Mouse (Mus musculus): ENCODE measurements around the gene Nol4l. TPM values are rescaled to one million over a fixed set of nuclear protein-coding genes. Genes with fewer than 3 reads are reported as not detected.

Gene Nol4l
- total RNA-seq, 4 experiments from 2014 or later, result 0.29 to 0.94 (median 0.41) TPM

- DNase-seq (ENCODE audit: low spot score in 2 of 2), result no peak
Measured at GRCm38 (mm10) chr2:153483118-153483983, 46.4 kb downstream of the Nol4l start.

GRCm38 (mm10) chr2:153481861-153482120 is 48.0 kb downstream of the Nol4l start:
- no peak for DNase-seq (ENCODE audit: low spot score in 2 of 2)

- DNase-seq (ENCODE audit: low spot score in 2 of 2), result no peak
Measured at GRCm38 (mm10) chr2:153481108-153481860, 48.5 kb downstream of the Nol4l start.

GRCm38 (mm10) chr2:153479486-153479885 is 50.3 kb downstream of the Nol4l start:
- no peak for DNase-seq (ENCODE audit: low spot score in 2 of 2)

- DNase-seq (ENCODE audit: low spot score in 2 of 2), result peak; percentile 30 to 45
Measured at GRCm38 (mm10) chr2:153478583-153478982, 51.2 kb downstream of the Nol4l start.

- no peak for DNase-seq (ENCODE audit: low spot score in 2 of 2)
Measured at GRCm38 (mm10) chr2:153475114-153476112, 54.4 kb downstream of the Nol4l start.

- peak; percentile 54 to 72 for DNase-seq (ENCODE audit: low spot score in 2 of 2)
Measured at GRCm38 (mm10) chr2:153470983-153471382, 58.8 kb downstream of the Nol4l start.

- no peak for DNase-seq (ENCODE audit: low spot score in 2 of 2)
Measured at GRCm38 (mm10) chr2:153469764-153470163, 60.0 kb downstream of the Nol4l start.

- DNase-seq (ENCODE audit: low spot score in 2 of 2), result no peak
Measured at GRCm38 (mm10) chr2:153469317-153469716, 60.5 kb downstream of the Nol4l start.

- DNase-seq (ENCODE audit: low spot score in 2 of 2), result no peak
Measured at GRCm38 (mm10) chr2:153467372-153467771, 62.4 kb downstream of the Nol4l start.

- DNase-seq (ENCODE audit: low spot score in 2 of 2), result no peak
Measured at GRCm38 (mm10) chr2:153463257-153463656, 66.5 kb downstream of the Nol4l start.

- DNase-seq (ENCODE audit: low spot score in 2 of 2), result no peak
Measured at GRCm38 (mm10) chr2:153458022-153458441, 71.7 kb downstream of the Nol4l start.

GRCm38 (mm10) chr2:153457467-153457866 is 72.3 kb downstream of the Nol4l start:
- DNase-seq (ENCODE audit: low spot score in 2 of 2), result no peak

GRCm38 (mm10) chr2:153454841-153455506 is 74.8 kb downstream of the Nol4l start:
- no peak for DNase-seq (ENCODE audit: low spot score in 2 of 2)

GRCm38 (mm10) chr2:153453961-153454759 is 75.6 kb downstream of the Nol4l start:
- no peak for DNase-seq (ENCODE audit: low spot score in 2 of 2)

- DNase-seq (ENCODE audit: low spot score in 2 of 2), result no peak
Measured at GRCm38 (mm10) chr2:153448519-153448918, 81.3 kb downstream of the Nol4l start.

- DNase-seq (ENCODE audit: low spot score in 2 of 2), result no peak
Measured at GRCm38 (mm10) chr2:153447719-153448118, 82.1 kb downstream of the Nol4l start.

GRCm38 (mm10) chr2:153446476-153446875 is 83.3 kb downstream of the Nol4l start:
- DNase-seq (ENCODE audit: low spot score in 2 of 2), result no peak

GRCm38 (mm10) chr2:153446017-153446408 is 83.8 kb downstream of the Nol4l start:
- DNase-seq (ENCODE audit: low spot score in 2 of 2), result no peak

Data from gastrocnemius, adult 8-10 months (tissue).